Mouse (Mus musculus) ES-Bruce4 (cell line): ENCODE data around the gene Myo3b. TPM values are rescaled to one million over a fixed set of nuclear protein-coding genes. Genes with fewer than 3 reads are reported as not detected.

Source experiments
- H3K27ac ChIP-seq: 2 replicates; pipeline ENCODE4 v1.5.1; 2012; ENCODE audit warnings: low read length, inconsistent platforms; ENCODE audit not compliant: insufficient read depth
- H3K27me3 ChIP-seq: 2 replicates; pipeline ENCODE4 v1.6.1; 2012; ENCODE audit warnings: mild to moderate bottlenecking, low read length, inconsistent platforms; ENCODE audit not compliant: control insufficient read depth, poor library complexity, insufficient read depth, severe bottlenecking
- H3K36me3 ChIP-seq: 2 replicates; pipeline ENCODE4 v1.6.1; 2012; ENCODE audit warnings: inconsistent platforms, mild to moderate bottlenecking, low read length, moderate library complexity; ENCODE audit not compliant: control insufficient read depth, poor library complexity, insufficient read depth, severe bottlenecking
- H3K4me1 ChIP-seq: one replicate; pipeline ENCODE4 v1.8.1; 2011; ENCODE audit warnings: low read length; ENCODE audit not compliant: control insufficient read depth, insufficient read depth
- H3K4me3 ChIP-seq: 2 replicates; pipeline ENCODE4 v1.5.1; 2011; ENCODE audit warnings: low read depth, mild to moderate bottlenecking, low read length
- H3K9ac ChIP-seq: 2 replicates; pipeline ENCODE4 v1.6.1; 2012; ENCODE audit warnings: low read depth, mild to moderate bottlenecking, inconsistent platforms; ENCODE audit not compliant: poor library complexity, severe bottlenecking
- H3K9me3 ChIP-seq: replicated peaks from 2 replicates; pipeline ENCODE4 v1.6.1; 2012; ENCODE audit warnings: mild to moderate bottlenecking, low read length, inconsistent platforms; ENCODE audit not compliant: control insufficient read depth, poor library complexity, insufficient read depth, severe bottlenecking
- CTCF ChIP-seq: IDR thresholded peaks from one replicate; pipeline ENCODE4 v1.8.1; 2011; ENCODE audit warnings: low read depth, low read length
- EP300 ChIP-seq: IDR thresholded peaks from 2 replicates; pipeline ENCODE4 v1.6.1; 2011; ENCODE audit warnings: low read depth, low read length; ENCODE audit not compliant: insufficient read depth
- POLR2A ChIP-seq: IDR thresholded peaks from one replicate; pipeline ENCODE4 v1.8.1; 2011; ENCODE audit warnings: low read length; ENCODE audit not compliant: insufficient read depth
- polyA plus RNA-seq: library from polyadenylated mRNA; stranded (reverse); fragments of >200 nt; gene quantifications from 2 replicates; pipeline ENCODE4 v1.2.4, GENCODE M21; 2011; ENCODE audit warnings: low read depth; ENCODE audit not compliant: missing spikeins, insufficient read depth, insufficient read length

The Myo3b gene
- polyA plus RNA-seq, 1 experiment: not detected

GRCm38 (mm10) chr2:70148821-70149510 lies 110.0 kb downstream of the Myo3b start:
- no peaks in the 10 kb centered on the region for H3K27me3 ChIP-seq
- H3K4me1 ChIP-seq: peaks cover 2% of the 10 kb centered on the region
- H3K9ac ChIP-seq: no peak overlapping the region
- H3K36me3 ChIP-seq: no peaks in the 10 kb centered on the region
- no peak overlapping the region for H3K4me3 ChIP-seq
- H3K9me3 ChIP-seq: no peaks in the 10 kb centered on the region
- TF ChIP-seq EP300: no peak
- TF ChIP-seq CTCF: no peak
- TF ChIP-seq POLR2A: no peak
- no peak overlapping the region for H3K27ac ChIP-seq

- no peak overlapping the region for H3K9ac ChIP-seq
- TF ChIP-seq POLR2A (no peak), EP300 (no peak), CTCF (no peak)
- no peak overlapping the region for H3K27ac ChIP-seq
- no peak overlapping the region for H3K4me3 ChIP-seq
- H3K36me3 ChIP-seq: no peaks in the 10 kb centered on the region
- peaks cover 2% of the 10 kb centered on the region for H3K4me1 ChIP-seq
- no peaks in the 10 kb centered on the region for H3K9me3 ChIP-seq
- no peaks in the 10 kb centered on the region for H3K27me3 ChIP-seq
Measured at GRCm38 (mm10) chr2:70150399-70151035, 111.6 kb downstream of the Myo3b start.

GRCm38 (mm10) chr2:70151930-70152329 lies 113.0 kb downstream of the Myo3b start:
- TF ChIP-seq EP300 (no peak), CTCF (no peak), POLR2A (no peak)
- no peaks in the 10 kb centered on the region for H3K36me3 ChIP-seq
- no peaks in the 10 kb centered on the region for H3K9me3 ChIP-seq
- H3K4me3 ChIP-seq: no peak overlapping the region
- H3K27me3 ChIP-seq: no peaks in the 10 kb centered on the region
- H3K27ac ChIP-seq: no peak overlapping the region
- peaks cover 2% of the 10 kb centered on the region for H3K4me1 ChIP-seq
- no peak overlapping the region for H3K9ac ChIP-seq

DNA sequence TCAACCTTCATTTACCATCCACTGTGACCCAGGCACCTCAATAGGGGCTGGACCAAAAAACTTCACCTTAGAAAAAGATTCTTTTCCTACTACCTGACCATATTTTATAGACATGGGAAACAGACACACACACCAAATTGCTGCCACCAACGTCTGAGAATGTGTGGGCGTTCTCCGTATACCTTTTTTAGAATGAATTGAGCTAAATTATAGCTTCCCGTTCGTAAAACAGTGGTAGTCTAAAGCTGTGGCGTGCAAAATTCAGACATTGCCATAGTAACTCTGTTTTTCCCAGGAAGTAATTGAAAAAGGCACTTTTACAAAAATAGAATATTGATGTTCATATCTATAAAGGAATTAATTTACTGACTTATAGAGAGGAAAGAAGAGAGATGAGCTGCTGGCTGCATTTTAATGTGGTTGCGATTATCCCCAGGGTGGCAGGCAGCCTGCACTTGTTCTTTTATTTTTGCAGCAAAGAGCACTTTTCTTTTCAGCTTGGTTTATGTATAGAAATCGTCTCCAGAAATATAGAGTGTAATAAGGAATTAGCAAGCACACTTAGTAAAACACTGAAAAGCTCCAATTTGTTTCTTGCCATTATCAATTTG lies 116.4 kb downstream of the Myo3b start:
- Histone ChIP-seq H3K9me3 (no peaks in the 10 kb centered on the region), H3K27ac (no peak overlapping the region), H3K9ac (no peak overlapping the region), H3K27me3 (no peaks in the 10 kb centered on the region), H3K36me3 (no peaks in the 10 kb centered on the region; the same call in 1 of the 2 replicates), H3K4me1 (no peaks in the 10 kb centered on the region), H3K4me3 (no peak overlapping the region)
- TF ChIP-seq POLR2A (no peak), EP300 (no peak), CTCF (no peak)

DNA sequence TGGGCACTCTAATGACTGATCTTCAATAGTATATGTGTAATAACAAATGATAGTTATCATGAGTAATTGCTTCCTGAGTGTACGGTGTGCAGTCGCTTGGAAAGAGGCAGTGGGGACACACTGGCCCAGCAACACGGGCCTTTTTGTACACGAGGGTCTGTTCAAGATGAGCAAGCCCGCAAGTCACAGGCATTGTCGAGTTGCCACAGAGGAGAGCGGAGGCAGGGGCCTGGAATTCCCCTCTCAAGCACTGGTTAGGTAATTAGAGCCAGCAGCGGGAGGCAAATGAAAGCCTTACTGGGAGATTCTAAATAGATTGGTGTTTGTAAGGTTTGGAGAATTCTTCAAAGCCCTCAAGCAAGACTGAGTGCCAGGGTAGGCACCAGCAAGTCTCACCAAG lies 120.6 kb downstream of the Myo3b start:
- no peak overlapping the region for H3K9ac ChIP-seq
- no peak overlapping the region for H3K27ac ChIP-seq
- no peaks in the 10 kb centered on the region for H3K4me1 ChIP-seq
- TF ChIP-seq CTCF (no peak), EP300 (no peak), POLR2A (no peak)
- no peaks in the 10 kb centered on the region for H3K27me3 ChIP-seq
- H3K36me3 ChIP-seq: no peaks in the 10 kb centered on the region; the same call in 1 of the 2 replicates
- H3K4me3 ChIP-seq: no peak overlapping the region
- H3K9me3 ChIP-seq: no peaks in the 10 kb centered on the region

GRCm38 (mm10) chr2:70166231-70166630 lies 127.3 kb downstream of the Myo3b start:
- Histone ChIP-seq H3K9ac (no peak overlapping the region), H3K4me3 (no peak overlapping the region), H3K27ac (no peak overlapping the region), H3K9me3 (no peaks in the 10 kb centered on the region), H3K27me3 (no peaks in the 10 kb centered on the region), H3K36me3 (no peaks in the 10 kb centered on the region), H3K4me1 (no peaks in the 10 kb centered on the region)
- no peak for TF ChIP-seq CTCF
- TF ChIP-seq EP300: no peak
- TF ChIP-seq POLR2A: no peak
